Mouse (Mus musculus) cerebellum, adult 11-12 months (tissue): ENCODE results near the gene Rhbdf2.

ENCODE experiments used
- DNase-seq: peaks from one replicate; pipeline ENCODE4 v3.0.0; 2022

Rhbdf2 gene

GRCm38 (mm10) chr11:116581376-116581814 lies 45.4 kb downstream of the Rhbdf2 start, which contains the start of gene Ube2o:
Gene Ube2o (minus strand): TSS chr11:116581447.
- peak; percentile 86 for DNase-seq

DNA sequence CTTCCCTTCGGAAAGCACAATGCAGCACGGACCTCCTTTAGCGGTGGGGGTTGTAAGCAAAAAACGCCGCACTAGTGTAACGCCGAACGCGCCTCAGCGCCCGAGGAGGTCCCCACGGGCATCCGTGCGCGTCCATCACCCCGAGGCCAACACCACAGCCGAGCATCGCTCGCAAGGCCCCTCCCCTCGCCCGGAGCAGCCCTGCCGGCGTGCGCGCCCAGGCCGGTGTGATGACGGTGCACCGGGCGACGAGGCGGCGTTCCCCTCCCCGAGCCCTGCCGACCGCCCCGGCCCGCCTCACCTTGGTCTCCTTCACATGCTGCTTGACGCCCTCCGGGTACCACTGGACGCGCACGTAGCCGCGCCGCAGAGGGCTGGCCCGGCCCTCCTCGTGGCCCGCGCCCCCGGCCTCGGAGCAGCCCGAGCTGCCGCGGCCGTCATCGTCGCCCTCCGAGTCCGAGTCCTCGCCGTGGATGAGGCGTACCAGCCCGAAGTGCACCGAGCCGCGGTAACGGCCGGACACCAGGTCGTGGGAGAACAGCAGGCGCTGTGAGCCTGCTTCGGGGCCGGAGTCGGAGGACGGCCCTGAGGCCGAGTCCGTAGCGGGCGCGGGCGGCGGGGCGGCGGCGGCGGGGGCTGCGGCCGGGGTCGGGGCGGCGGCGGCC lies 46.0 kb downstream of the Rhbdf2 start:
- DNase-seq, result peak; percentile 68

DNA sequence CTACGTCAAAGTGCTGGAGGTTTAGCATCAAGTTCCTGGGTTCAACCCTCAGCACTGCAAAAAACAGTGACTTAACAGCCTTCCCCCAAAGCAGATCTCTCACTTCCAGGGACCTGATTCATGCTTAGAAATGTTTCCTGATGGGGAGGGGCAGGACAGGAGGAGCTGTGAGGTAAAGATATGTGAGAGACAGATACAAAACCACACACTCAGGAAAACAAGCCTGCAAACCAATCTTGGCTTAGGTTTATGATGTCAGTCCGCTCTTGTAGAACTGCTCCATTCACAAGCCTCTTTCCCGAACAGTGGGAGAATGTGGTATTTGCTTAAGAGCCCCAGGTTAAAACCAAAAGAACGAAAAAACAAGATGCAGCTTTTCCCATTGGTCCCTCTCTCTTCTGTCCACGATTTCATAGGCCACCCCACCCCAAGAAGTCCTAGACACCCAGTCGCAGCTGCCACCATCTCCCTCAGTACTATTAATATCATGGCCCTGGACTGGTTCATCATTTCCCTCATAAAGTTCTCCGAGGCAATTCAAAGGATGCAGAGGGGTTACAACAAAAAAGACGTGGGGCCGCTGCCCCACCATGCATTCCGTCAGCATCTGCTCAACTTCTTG lies 46.7 kb downstream of the Rhbdf2 start:
- no peak for DNase-seq

DNA sequence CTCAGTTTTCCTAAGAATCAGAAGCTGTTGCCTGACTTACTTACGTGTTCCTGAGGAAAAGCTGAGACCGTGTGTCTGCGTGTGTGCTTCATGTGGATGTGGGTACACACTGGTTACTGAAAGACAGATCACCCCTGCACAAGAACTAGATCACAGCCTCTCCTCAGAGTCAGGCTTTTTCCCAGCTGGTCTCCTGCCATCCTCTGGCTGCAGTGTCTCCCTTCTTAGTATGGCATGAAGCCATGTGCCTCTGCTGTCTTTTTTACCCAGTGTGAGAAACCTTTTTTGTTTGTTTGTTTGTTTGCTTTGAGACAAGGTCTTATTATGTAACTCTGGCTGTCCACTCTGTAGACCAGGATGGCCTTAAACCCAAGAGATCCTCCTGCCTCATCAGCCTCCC lies 47.5 kb downstream of the Rhbdf2 start:
- no peak for DNase-seq

GRCm38 (mm10) chr11:116575396-116575795 lies 51.4 kb downstream of the Rhbdf2 start:
- DNase-seq, result no peak

DNA sequence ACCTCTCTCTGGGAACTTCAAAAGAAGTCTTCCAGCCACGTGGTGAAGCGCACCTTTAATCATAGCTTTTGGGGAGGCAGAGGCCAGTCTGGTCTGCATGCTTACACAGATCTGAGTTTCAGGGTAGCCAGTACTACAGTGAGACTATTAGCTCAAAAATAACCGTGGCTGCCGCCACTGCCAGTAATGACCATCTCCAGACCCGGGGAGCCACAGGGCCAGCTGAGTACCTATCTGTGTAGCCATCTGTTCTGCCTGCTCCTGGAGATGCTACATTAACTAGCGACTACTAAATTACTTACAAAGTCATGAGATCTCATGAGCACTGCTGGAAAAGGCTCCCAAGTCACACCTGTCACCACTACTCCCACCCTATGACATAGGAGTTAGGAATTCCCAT lies 51.8 kb downstream of the Rhbdf2 start:
- peak; percentile 36 for DNase-seq

- DNase-seq, result peak; percentile 39
Observed at GRCm38 (mm10) chr11:116574486-116574885, 52.3 kb downstream of the Rhbdf2 start.

DNA sequence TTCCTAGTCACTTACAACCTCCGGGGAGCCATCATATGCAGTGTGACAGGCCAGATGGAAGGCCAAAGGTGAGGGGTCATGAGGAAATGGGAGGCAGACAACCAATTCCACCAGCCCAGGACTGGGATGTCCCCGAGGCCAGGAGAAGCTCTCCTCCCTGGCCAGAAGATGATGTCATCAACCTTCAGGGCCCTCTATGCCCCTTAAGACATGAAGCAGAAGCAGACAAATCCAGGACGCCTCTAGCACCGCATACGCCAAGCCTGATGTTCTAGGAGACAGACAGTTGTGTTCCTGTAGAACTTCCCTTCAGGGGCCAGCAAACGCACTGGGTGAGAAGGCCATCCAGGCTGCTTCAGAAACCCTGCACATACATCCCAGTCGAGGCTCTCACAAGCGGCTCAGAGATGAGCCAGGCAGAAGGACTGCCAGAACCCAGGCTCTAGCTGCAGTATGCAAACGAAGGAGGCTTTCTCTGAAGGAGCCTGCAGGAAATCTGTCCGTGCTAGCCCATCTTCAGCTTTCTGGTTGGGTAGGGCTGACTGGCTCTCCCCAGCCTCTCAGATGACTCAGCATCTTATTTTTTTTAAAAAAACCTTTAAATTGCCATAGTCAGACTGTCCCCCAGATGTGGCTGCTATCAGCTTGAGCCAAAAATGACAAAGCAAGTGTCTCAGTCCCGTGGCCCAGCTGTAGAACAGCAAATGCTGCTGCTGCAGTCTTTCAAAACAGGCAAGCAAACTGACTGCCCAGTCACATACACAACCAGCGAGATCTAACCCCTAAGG lies 53.9 kb downstream of the Rhbdf2 start:
- peak; percentile 18 for DNase-seq

DNA sequence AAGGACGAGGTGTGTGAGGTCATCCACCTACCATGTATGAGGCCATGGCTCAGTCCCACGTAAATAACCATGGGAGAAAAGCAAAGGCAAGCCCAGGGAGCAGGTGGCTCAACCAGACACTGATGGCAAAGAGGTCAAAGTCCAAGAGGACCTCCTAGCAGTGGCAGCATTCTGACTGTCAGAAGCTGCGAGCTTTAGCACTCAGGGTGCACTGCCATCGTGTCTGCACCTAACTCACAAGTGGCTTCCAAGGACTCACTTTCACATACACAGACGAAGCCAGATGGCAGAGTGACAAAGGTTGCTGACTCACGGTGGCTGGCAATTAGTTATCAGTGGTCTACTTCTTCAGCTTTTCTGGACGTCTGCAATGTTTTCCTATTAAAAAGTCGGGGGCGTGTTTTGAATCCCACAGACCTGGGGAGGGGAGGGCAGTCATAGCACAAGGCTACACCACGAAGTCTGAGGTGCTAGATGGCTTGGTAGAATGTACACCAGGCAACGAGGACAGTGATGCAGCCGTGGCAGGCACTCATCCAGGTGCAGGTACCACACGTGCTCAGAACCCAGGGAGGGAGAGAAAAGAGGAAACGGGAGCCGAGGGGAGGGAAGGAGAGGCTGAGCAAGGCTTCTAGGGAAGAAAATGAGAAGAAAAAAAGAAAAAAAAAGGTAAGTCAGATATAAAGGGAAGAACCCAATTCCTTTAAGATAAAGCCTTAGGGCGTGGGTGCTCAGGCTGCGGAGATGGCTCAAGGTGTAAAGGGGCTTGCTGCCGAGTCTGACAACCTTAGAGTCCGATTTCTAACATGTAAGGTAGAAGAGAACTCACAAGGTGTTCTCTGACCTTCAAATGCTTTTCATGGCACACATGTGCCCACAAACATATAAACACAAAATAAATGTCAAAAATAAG lies 54.8 kb downstream of the Rhbdf2 start:
- peak; percentile 28 for DNase-seq

- no peak for DNase-seq
Observed at GRCm38 (mm10) chr11:116570821-116571220, 56.0 kb downstream of the Rhbdf2 start.

DNA sequence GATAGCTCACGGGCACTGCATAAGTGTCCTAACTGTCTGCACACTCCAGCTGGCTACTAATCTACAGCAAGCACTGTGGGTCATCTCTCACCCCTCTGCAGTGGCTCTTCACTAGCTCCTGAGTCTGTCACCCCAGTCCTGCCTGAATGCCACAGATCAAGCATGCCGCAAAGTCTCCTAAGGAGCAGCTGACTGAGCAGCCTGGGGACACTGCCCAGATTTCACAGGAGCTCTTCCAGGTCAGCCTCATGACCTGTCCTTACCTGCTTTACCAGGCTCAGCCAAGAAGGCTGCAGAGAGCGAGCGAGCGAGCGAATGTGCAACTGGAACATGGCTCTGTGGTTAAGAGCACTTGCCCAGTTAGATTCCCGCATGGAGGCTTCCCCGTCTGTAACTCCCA lies 59.3 kb downstream of the Rhbdf2 start:
- no peak for DNase-seq

DNA sequence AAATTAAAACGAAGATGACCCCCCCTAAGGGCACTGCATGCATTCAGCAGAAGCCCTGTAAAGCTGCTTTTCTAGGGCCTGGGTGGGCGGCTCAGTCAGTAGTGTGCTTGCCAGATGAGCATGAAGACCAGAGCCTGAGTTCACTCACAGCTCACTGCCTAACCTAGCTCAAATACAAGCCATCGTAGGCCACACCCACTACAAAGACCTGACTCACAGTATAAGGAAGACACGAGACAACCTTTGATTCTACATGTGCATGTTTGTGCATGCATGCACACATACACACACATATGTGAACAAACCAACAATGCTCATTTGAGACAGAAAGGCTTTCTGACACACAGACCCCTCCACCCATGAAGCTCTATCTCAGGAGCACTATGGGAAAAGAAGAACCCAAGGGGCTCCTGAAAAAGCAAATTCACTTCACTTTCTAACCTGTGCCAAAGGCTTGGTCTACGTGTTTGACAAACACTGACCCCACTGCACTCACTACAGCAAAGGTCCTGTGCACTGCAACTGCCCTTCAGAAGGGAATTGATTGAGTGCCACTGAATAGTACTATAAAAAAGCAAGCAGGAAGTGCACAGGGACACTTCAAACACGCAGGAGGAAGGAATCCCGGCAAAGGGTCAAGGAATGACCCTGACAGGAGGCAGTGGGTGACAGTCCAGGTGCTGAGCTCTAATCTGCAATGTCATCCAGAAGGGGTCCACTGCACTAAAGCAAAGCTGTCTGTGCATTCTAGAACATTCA lies 61.4 kb downstream of the Rhbdf2 start:
- DNase-seq, result no peak

- no peak for DNase-seq
Observed at GRCm38 (mm10) chr11:116556308-116556707, 70.5 kb downstream of the Rhbdf2 start.

GRCm38 (mm10) chr11:116555572-116555971 lies 71.2 kb downstream of the Rhbdf2 start:
- DNase-seq, result no peak

GRCm38 (mm10) chr11:116554171-116554878 lies 72.5 kb downstream of the Rhbdf2 start:
- no peak for DNase-seq

- DNase-seq, result no peak
Observed at GRCm38 (mm10) chr11:116552194-116552593, 74.6 kb downstream of the Rhbdf2 start.

GRCm38 (mm10) chr11:116550748-116551147 lies 76.1 kb downstream of the Rhbdf2 start:
- DNase-seq, result no peak

DNA sequence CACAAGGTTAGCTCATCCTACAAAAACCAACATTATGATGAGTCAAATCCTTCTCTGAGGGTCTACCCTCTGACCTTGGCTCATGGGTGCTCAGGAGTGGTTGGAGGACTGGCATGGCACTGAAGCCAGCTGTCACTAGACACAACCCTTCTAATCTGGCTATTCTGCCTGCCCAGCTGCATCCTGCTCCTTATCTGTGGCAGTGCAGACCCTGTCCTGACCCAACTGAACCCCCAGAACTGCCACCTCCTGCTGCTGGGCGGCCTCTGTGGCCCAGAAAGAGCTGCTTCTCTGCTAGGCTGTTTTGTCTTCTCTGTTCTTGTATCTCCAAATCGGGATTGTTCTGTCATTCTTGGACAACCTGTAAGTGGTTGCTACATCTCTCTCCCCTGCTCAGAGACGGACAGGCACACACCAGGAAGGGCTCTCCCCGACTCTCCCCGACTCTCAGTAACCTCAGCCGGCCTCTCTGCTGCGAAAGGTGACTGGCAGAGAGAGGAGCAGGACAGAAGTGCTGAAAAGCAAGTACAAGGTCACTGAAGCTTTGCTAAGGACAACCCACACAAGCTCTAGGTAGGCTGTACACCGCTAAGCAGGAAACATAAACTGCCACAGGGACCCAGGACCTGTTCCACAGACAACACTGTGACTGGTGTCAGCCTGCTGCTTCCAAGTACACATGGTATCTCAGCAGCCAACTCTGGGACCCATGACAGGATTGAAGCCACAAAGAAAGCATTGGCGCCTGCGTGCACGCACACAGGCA lies 77.4 kb downstream of the Rhbdf2 start:
- DNase-seq, result no peak

DNA sequence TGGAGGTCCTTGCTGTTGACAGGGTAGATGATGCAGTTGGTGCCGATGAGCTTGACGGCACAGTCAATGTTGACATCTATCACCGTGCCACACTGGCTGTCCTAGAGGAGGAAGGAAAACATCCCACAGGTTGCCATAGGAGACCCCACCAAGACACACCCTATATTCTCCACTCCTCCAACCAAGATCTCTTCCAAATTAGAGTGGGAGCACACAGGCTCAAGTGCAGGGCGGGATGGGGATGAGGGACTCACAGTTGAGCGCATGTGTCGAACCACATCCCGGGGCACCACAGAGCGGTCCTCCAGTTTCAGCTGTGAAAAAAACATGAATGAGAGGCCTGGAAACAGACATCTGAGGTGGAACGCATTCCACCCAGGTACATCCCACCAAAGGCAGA lies 78.0 kb downstream of the Rhbdf2 start:
- no peak for DNase-seq
